Mouse (Mus musculus): ENCODE data around the gene Ttll9. TPM values are rescaled to one million over a fixed set of nuclear protein-coding genes. Genes with fewer than 3 reads are reported as not detected.
A peak's percentile ranks its signal among the peaks of the same experiment; 100 is the strongest.

Ttll9 gene
- total and polyA plus RNA-seq, 2 experiments from 2014 or later = 4.3 to 8.0 TPM

GRCm38 (mm10) chr2:152951065-152951849, 11.0 kb upstream of the Ttll9 start, which contains the start of gene Dusp15:
Gene Dusp15, minus strand, starts transcription at chr2:152951698.
- peak within 1 kb of the TSS; percentile 82 for H3K9ac ChIP-seq
- H3K36me3 ChIP-seq (ENCODE audit: insufficient read depth) = no peaks in the 10 kb centered on the region
- peaks cover 7% of the 10 kb centered on the region; the same call in 1 of the 2 replicates for H3K4me1 ChIP-seq (ENCODE audit: insufficient read depth)
- peak within 1 kb of the TSS; percentile 82 for H3K4me2 ChIP-seq (ENCODE audit: low read depth)
- no peaks in the 10 kb centered on the region for H3K9me3 ChIP-seq (ENCODE audit: low read length)
- H3K4me3 ChIP-seq (ENCODE audit: low read depth, low read length) = peak within 1 kb of the TSS; percentile 68
- peak within 1 kb of the TSS; percentile 81 for H3K27ac ChIP-seq (ENCODE audit: low read depth, low read length)
- peak; percentile 56 for TF ChIP-seq CTCF (IDR thresholded peaks at IDR 0.05; ENCODE audit: low read depth)
- WGBS = 1% methylated on average over 52 of the region's 54 CpGs
- DNase-seq (peak; percentile 86), ATAC-seq (peak; percentile 86)
- H3K27me3 ChIP-seq (ENCODE audit: insufficient read depth, low read length) = no peaks in the 10 kb centered on the region

GRCm38 (mm10) chr2:152951850-152952720, 10.2 kb upstream of the Ttll9 start:
- H3K36me3 ChIP-seq (ENCODE audit: insufficient read depth) = no peaks in the 10 kb centered on the region
- WGBS = 15% methylated on average over 13 of the region's 13 CpGs
- H3K4me1 ChIP-seq (ENCODE audit: insufficient read depth) = peaks cover 7% of the 10 kb centered on the region; the same call in 1 of the 2 replicates
- no peaks in the 10 kb centered on the region for H3K9me3 ChIP-seq (ENCODE audit: low read length)
- H3K9ac ChIP-seq = peak overlapping the region; percentile 82
- H3K4me2 ChIP-seq (ENCODE audit: low read depth) = peak overlapping the region; percentile 82
- H3K4me3 ChIP-seq (ENCODE audit: low read depth, low read length) = peak overlapping the region; percentile 68
- no peaks in the 10 kb centered on the region for H3K27me3 ChIP-seq (ENCODE audit: insufficient read depth, low read length)
- ATAC-seq = peak; percentile 48
- TF ChIP-seq CTCF (IDR thresholded peaks at IDR 0.05; ENCODE audit: low read depth) = no peak
- H3K27ac ChIP-seq (ENCODE audit: low read depth, low read length) = peak overlapping the region; percentile 81
- no peak for DNase-seq

GRCm38 (mm10) chr2:152958116-152958515, 4.2 kb upstream of the Ttll9 start:
- no peak overlapping the region for H3K27ac ChIP-seq (ENCODE audit: low read depth, low read length)
- H3K4me3 ChIP-seq (ENCODE audit: low read depth, low read length) = no peak overlapping the region
- H3K27me3 ChIP-seq (ENCODE audit: insufficient read depth, low read length) = no peaks in the 10 kb centered on the region; the same call in 1 of the 2 replicates
- H3K4me1 ChIP-seq (ENCODE audit: insufficient read depth) = no peaks in the 10 kb centered on the region
- 79% methylated on average over 3 of the region's 3 CpGs for WGBS
- DNase-seq (no peak), ATAC-seq (no peak)
- H3K9ac ChIP-seq = no peak overlapping the region
- no peak for TF ChIP-seq CTCF (IDR thresholded peaks at IDR 0.05; ENCODE audit: low read depth)
- no peak overlapping the region for H3K4me2 ChIP-seq (ENCODE audit: low read depth)
- no peaks in the 10 kb centered on the region for H3K36me3 ChIP-seq (ENCODE audit: insufficient read depth)
- no peaks in the 10 kb centered on the region for H3K9me3 ChIP-seq (ENCODE audit: low read length)

GRCm38 (mm10) chr2:152965555-152965954, 3.3 kb downstream of the Ttll9 start:
- H3K4me3 ChIP-seq (ENCODE audit: low read depth, low read length) = no peak overlapping the region
- H3K4me2 ChIP-seq (ENCODE audit: low read depth) = no peak overlapping the region
- DNase-seq (no peak), ATAC-seq (no peak)
- H3K27me3 ChIP-seq (ENCODE audit: insufficient read depth, low read length) = no peaks in the 10 kb centered on the region; the same call in 1 of the 2 replicates
- 73% methylated on average over 4 of the region's 4 CpGs for WGBS
- H3K9ac ChIP-seq = no peak overlapping the region
- TF ChIP-seq CTCF (IDR thresholded peaks at IDR 0.05; ENCODE audit: low read depth) = no peak
- H3K9me3 ChIP-seq (ENCODE audit: low read length) = no peaks in the 10 kb centered on the region
- H3K4me1 ChIP-seq (ENCODE audit: insufficient read depth) = no peaks in the 10 kb centered on the region
- H3K36me3 ChIP-seq (ENCODE audit: insufficient read depth) = no peaks in the 10 kb centered on the region
- no peak overlapping the region for H3K27ac ChIP-seq (ENCODE audit: low read depth, low read length)

- Histone ChIP-seq H3K4me2 (ENCODE audit: low read depth) (no peak overlapping the region), H3K9me3 (ENCODE audit: low read length) (no peaks in the 10 kb centered on the region), H3K4me3 (ENCODE audit: low read depth, low read length) (no peak overlapping the region), H3K9ac (no peak overlapping the region), H3K27me3 (ENCODE audit: insufficient read depth, low read length) (no peaks in the 10 kb centered on the region), H3K4me1 (ENCODE audit: insufficient read depth) (no peaks in the 10 kb centered on the region), H3K27ac (ENCODE audit: low read depth, low read length) (no peak overlapping the region), H3K36me3 (ENCODE audit: insufficient read depth) (no peaks in the 10 kb centered on the region)
- ATAC-seq = no peak
- TF ChIP-seq CTCF (IDR thresholded peaks at IDR 0.05; ENCODE audit: low read depth) = no peak
- DNase-seq = no peak
- WGBS = 40% methylated on average over 3 of the region's 3 CpGs
Observed at GRCm38 (mm10) chr2:152976991-152977390, 14.7 kb downstream of the Ttll9 start.

GRCm38 (mm10) chr2:152985582-152985981, 23.3 kb downstream of the Ttll9 start:
- peak; percentile 97 for ATAC-seq
- H3K27me3 ChIP-seq (ENCODE audit: insufficient read depth, low read length) = no peaks in the 10 kb centered on the region

More at GRCm38 (mm10) chr2:152985582-152985981, 23.3 kb downstream of the Ttll9 start:
- Histone ChIP-seq H3K4me1 (ENCODE audit: insufficient read depth) (no peaks in the 10 kb centered on the region), H3K9ac (no peak overlapping the region), H3K27ac (ENCODE audit: low read depth, low read length) (no peak overlapping the region), H3K4me3 (ENCODE audit: low read depth, low read length) (no peak overlapping the region), H3K4me2 (ENCODE audit: low read depth) (no peak overlapping the region), H3K36me3 (ENCODE audit: insufficient read depth) (no peaks in the 10 kb centered on the region), H3K9me3 (ENCODE audit: low read length) (no peaks in the 10 kb centered on the region)
- TF ChIP-seq CTCF (IDR thresholded peaks at IDR 0.05; ENCODE audit: low read depth) = no peak
- 14% methylated on average over 1 of the region's 1 CpGs for WGBS
- DNase-seq = peak; percentile 49

Measured in forebrain, postnatal 0 days (tissue).